Mouse (Mus musculus) embryonic facial prominence, embryonic 11.5 days (tissue): ENCODE results near the gene Lars2. TPM values are rescaled to one million over a fixed set of nuclear protein-coding genes. Genes with fewer than 3 reads are reported as not detected.
A peak's percentile ranks its signal among the peaks of the same experiment; 100 is the strongest.

Experiments used
- ATAC-seq: fragments of 200-750 bp; cut with Nextera tagmentation; replicated peaks from 2 replicates; pipeline ENCODE4 v1.8.0; 2017; ENCODE audit warnings: low read depth; ENCODE audit not compliant: insufficient number of reproducible peaks, low FRiP score, low TSS enrichment
- DNase-seq: peaks from one replicate; pipeline ENCODE4 v3.0.0-alpha.2; 2015; ENCODE audit warnings: low spot score
- H3K27ac ChIP-seq: fragments of 300-500 bp; sonication (generic); replicated peaks from 2 replicates; pipeline ENCODE4 v1.5.1; 2014; ENCODE audit warnings: mild to moderate bottlenecking, low read depth, low read length, control low read depth
- H3K27me3 ChIP-seq: fragments of 300-500 bp; sonication (generic); 2 replicates; pipeline ENCODE4 v1.6.1; 2014; ENCODE audit warnings: mild to moderate bottlenecking, low read length, moderate library complexity, mixed read lengths; ENCODE audit not compliant: control insufficient read depth, insufficient read depth
- H3K36me3 ChIP-seq: fragments of 300-500 bp; sonication (generic); replicated peaks from 2 replicates; pipeline ENCODE4 v1.6.1; 2014; ENCODE audit warnings: low read depth, mild to moderate bottlenecking, low read length, moderate library complexity, mixed read lengths; ENCODE audit not compliant: control insufficient read depth, insufficient read depth
- H3K4me1 ChIP-seq: fragments of 300-500 bp; sonication (generic); 2 replicates; pipeline ENCODE4 v1.6.1; 2014; ENCODE audit warnings: low read length, mixed read lengths; ENCODE audit not compliant: control insufficient read depth, insufficient read depth
- H3K4me2 ChIP-seq: fragments of 300-500 bp; sonication (generic); 2 replicates; pipeline ENCODE4 v1.6.1; 2014; ENCODE audit warnings: low read depth, mild to moderate bottlenecking, control low read depth, low read length, moderate library complexity
- H3K4me3 ChIP-seq: fragments of 300-500 bp; sonication (generic); 2 replicates; pipeline ENCODE4 v1.5.1; 2014; ENCODE audit warnings: low read depth, low read length, control low read depth
- H3K9ac ChIP-seq: fragments of 300-500 bp; sonication (generic); replicated peaks from 2 replicates; pipeline ENCODE4 v1.6.1; 2014; ENCODE audit warnings: mild to moderate bottlenecking, control low read depth, low read length
- H3K9me3 ChIP-seq: fragments of 300-500 bp; sonication (generic); replicated peaks from 2 replicates; pipeline ENCODE4 v1.6.1; 2016; ENCODE audit warnings: mild to moderate bottlenecking, low read length, inconsistent platforms, mixed read lengths; ENCODE audit not compliant: control insufficient read depth
- WGBS: fragments of 180-500 bp; shearing (Covaris S2); extraction: QIAGEN DNeasy Blood & Tissue Kit; methylation state at CpG from one replicate; pipeline ENCODE4 v1.1.7; 2014; 5-methylcytosine and 5-hydroxymethylcytosine counted together
- polyA plus RNA-seq: library from polyadenylated mRNA; unstranded; fragments of >200 nt; fragmentation: Nextera tagmentation; extraction: Ambion mirVana; gene quantifications from 2 replicates; pipeline ENCODE4 v1.2.1, GENCODE M21; 2014

The Lars2 gene
- polyA plus RNA-seq, 1 experiment from 2014 or later = 1,123 TPM

- Histone ChIP-seq H3K4me3 (no peak overlapping the region), H3K9me3 (no peaks in the 10 kb centered on the region), H3K4me1 (no peaks in the 10 kb centered on the region), H3K4me2 (no peak overlapping the region), H3K27ac (no peak overlapping the region), H3K9ac (no peak overlapping the region), H3K36me3 (no peaks in the 10 kb centered on the region), H3K27me3 (no peaks in the 10 kb centered on the region)
- ATAC-seq = no peak
- DNase-seq = no peak
- 77% methylated on average over 5 of the region's 5 CpGs for WGBS
These were observed 124.2 kb downstream of the Lars2 start for GRCm38 (mm10) chr9:123490930-123491329.

GRCm38 (mm10) chr9:123491917-123492585, 125.3 kb downstream of the Lars2 start:
- Histone ChIP-seq H3K9ac (no peak overlapping the region), H3K4me1 (no peaks in the 10 kb centered on the region), H3K27me3 (no peaks in the 10 kb centered on the region), H3K4me3 (no peak overlapping the region), H3K27ac (no peak overlapping the region), H3K36me3 (no peaks in the 10 kb centered on the region), H3K4me2 (no peak overlapping the region), H3K9me3 (no peaks in the 10 kb centered on the region)
- no peak for DNase-seq
- WGBS = 82% methylated on average over 9 of the region's 9 CpGs
- ATAC-seq = 0 out of 2 replicates have a peak, but pooled peaks have one; percentile 49

- no peak for ATAC-seq
- no peaks in the 10 kb centered on the region for H3K4me1 ChIP-seq
- no peak overlapping the region for H3K4me3 ChIP-seq
- H3K27me3 ChIP-seq = no peaks in the 10 kb centered on the region
- no peak overlapping the region for H3K4me2 ChIP-seq
- H3K9me3 ChIP-seq = no peaks in the 10 kb centered on the region
- no peaks in the 10 kb centered on the region; the same call in 1 of the 2 replicates for H3K36me3 ChIP-seq
- no peak overlapping the region for H3K9ac ChIP-seq
- peak; percentile 63 for DNase-seq
- 13% methylated on average over 13 of the region's 13 CpGs for WGBS
- no peak overlapping the region for H3K27ac ChIP-seq
These were observed 129.9 kb downstream of the Lars2 start for GRCm38 (mm10) chr9:123496665-123497064.

GRCm38 (mm10) chr9:123497906-123498305, 131.2 kb downstream of the Lars2 start:
- no peak overlapping the region for H3K9ac ChIP-seq
- H3K27ac ChIP-seq = no peak overlapping the region
- H3K4me2 ChIP-seq = no peak overlapping the region
- 85% methylated on average over 5 of the region's 5 CpGs for WGBS
- ATAC-seq (no peak), DNase-seq (no peak)
- H3K4me3 ChIP-seq = no peak overlapping the region
- no peaks in the 10 kb centered on the region for H3K27me3 ChIP-seq
- no peaks in the 10 kb centered on the region for H3K4me1 ChIP-seq
- H3K36me3 ChIP-seq = no peaks in the 10 kb centered on the region; the same call in 1 of the 2 replicates
- no peaks in the 10 kb centered on the region for H3K9me3 ChIP-seq

GRCm38 (mm10) chr9:123500480-123500879, 133.8 kb downstream of the Lars2 start:
- no peaks in the 10 kb centered on the region; the same call in 1 of the 2 replicates for H3K36me3 ChIP-seq
- H3K4me2 ChIP-seq = no peak overlapping the region
- no peak for DNase-seq
- H3K9ac ChIP-seq = no peak overlapping the region
- H3K4me3 ChIP-seq = no peak overlapping the region
- 84% methylated on average over 4 of the region's 4 CpGs for WGBS
- H3K4me1 ChIP-seq = no peaks in the 10 kb centered on the region
- H3K9me3 ChIP-seq = no peaks in the 10 kb centered on the region
- no peaks in the 10 kb centered on the region for H3K27me3 ChIP-seq
- no peak for ATAC-seq
- H3K27ac ChIP-seq = no peak overlapping the region

- no peak overlapping the region for H3K9ac ChIP-seq
- no peak overlapping the region for H3K4me2 ChIP-seq
- DNase-seq (no peak), ATAC-seq (no peak)
- WGBS = 85% methylated on average over 5 of the region's 5 CpGs
- no peak overlapping the region for H3K27ac ChIP-seq
- no peaks in the 10 kb centered on the region for H3K4me1 ChIP-seq
- H3K36me3 ChIP-seq = no peaks in the 10 kb centered on the region; the same call in 1 of the 2 replicates
- H3K9me3 ChIP-seq = no peaks in the 10 kb centered on the region
- H3K27me3 ChIP-seq = no peaks in the 10 kb centered on the region
- H3K4me3 ChIP-seq = no peak overlapping the region
These were observed 136.6 kb downstream of the Lars2 start for GRCm38 (mm10) chr9:123503171-123503834.

- WGBS = 5% methylated on average over 2 of the region's 2 CpGs
- Histone ChIP-seq H3K27me3 (no peaks in the 10 kb centered on the region), H3K27ac (no peak overlapping the region), H3K36me3 (no peaks in the 10 kb centered on the region; the same call in 1 of the 2 replicates), H3K9me3 (no peaks in the 10 kb centered on the region), H3K4me3 (no peak overlapping the region), H3K4me1 (no peaks in the 10 kb centered on the region), H3K4me2 (no peak overlapping the region), H3K9ac (no peak overlapping the region)
- peak; percentile 78 for DNase-seq
- ATAC-seq = no peak
These were observed 137.6 kb downstream of the Lars2 start for GRCm38 (mm10) chr9:123504325-123504724.

- Histone ChIP-seq H3K4me2 (no peak overlapping the region), H3K27me3 (no peaks in the 10 kb centered on the region), H3K4me3 (no peak overlapping the region), H3K36me3 (no peaks in the 10 kb centered on the region; the same call in 1 of the 2 replicates), H3K9ac (no peak overlapping the region), H3K9me3 (no peaks in the 10 kb centered on the region), H3K4me1 (no peaks in the 10 kb centered on the region), H3K27ac (no peak overlapping the region)
- DNase-seq = no peak
- WGBS = 74% methylated on average over 1 of the region's 1 CpGs
- ATAC-seq = no peak
These were observed 138.9 kb downstream of the Lars2 start for GRCm38 (mm10) chr9:123505598-123505997.
